Mouse (Mus musculus) kidney, embryonic 15.5 days (tissue): ENCODE results near the gene 1110004F10Rik. TPM values are rescaled to one million over a fixed set of nuclear protein-coding genes. Genes with fewer than 3 reads are reported as not detected.
"Not testable (repeated sequence)": the region's sequence is repeated elsewhere in the genome, so short reads cannot be mapped to it uniquely, and the experiment has no call there.

Source experiments
- ATAC-seq: fragments of 200-750 bp; cut with Nextera tagmentation; replicated peaks from 2 replicates; pipeline ENCODE4 v1.8.0; 2017; ENCODE audit warnings: moderate TSS enrichment; ENCODE audit not compliant: low FRiP score
- H3K27ac ChIP-seq: fragments of 300-500 bp; sonication (generic); 2 replicates; pipeline ENCODE4 v1.5.1; 2015; ENCODE audit warnings: mild to moderate bottlenecking, inconsistent platforms
- H3K27me3 ChIP-seq: fragments of 300-500 bp; sonication (generic); 2 replicates; pipeline ENCODE4 v1.6.1; 2015; ENCODE audit warnings: inconsistent platforms
- H3K36me3 ChIP-seq: fragments of 300-500 bp; sonication (generic); 2 replicates; pipeline ENCODE4 v1.6.1; 2015; ENCODE audit warnings: inconsistent platforms
- H3K4me1 ChIP-seq: fragments of 300-500 bp; sonication (generic); 2 replicates; pipeline ENCODE4 v1.6.1; 2015; ENCODE audit warnings: inconsistent platforms
- H3K4me2 ChIP-seq: fragments of 300-500 bp; sonication (generic); 2 replicates; pipeline ENCODE4 v1.6.1; 2015; ENCODE audit warnings: moderate library complexity, mild to moderate bottlenecking, inconsistent platforms
- H3K4me3 ChIP-seq: fragments of 300-500 bp; sonication (generic); replicated peaks from 2 replicates; pipeline ENCODE4 v1.5.1; 2015; ENCODE audit warnings: mild to moderate bottlenecking, inconsistent platforms
- H3K9ac ChIP-seq: fragments of 300-500 bp; sonication (generic); 2 replicates; pipeline ENCODE4 v1.6.1; 2015; ENCODE audit warnings: mild to moderate bottlenecking, inconsistent platforms
- H3K9me3 ChIP-seq: fragments of 300-500 bp; sonication (generic); replicated peaks from 2 replicates; pipeline ENCODE4 v1.6.1; 2016; ENCODE audit warnings: inconsistent platforms
- WGBS: fragments of 180-500 bp; shearing (Covaris S2); methylation state at CpG from one replicate; pipeline ENCODE4 v1.1.7; 2015; ENCODE audit warnings: mixed read lengths; 5-methylcytosine and 5-hydroxymethylcytosine counted together
- polyA plus RNA-seq: library from polyadenylated mRNA; unstranded; fragments of >200 nt; fragmentation: Nextera tagmentation; extraction: Ambion mirVana; gene quantifications from 2 replicates; pipeline ENCODE4 v1.2.1, GENCODE M21; 2015

The 1110004F10Rik gene
- polyA plus RNA-seq, 1 experiment from 2014 or later: 263 TPM

DNA sequence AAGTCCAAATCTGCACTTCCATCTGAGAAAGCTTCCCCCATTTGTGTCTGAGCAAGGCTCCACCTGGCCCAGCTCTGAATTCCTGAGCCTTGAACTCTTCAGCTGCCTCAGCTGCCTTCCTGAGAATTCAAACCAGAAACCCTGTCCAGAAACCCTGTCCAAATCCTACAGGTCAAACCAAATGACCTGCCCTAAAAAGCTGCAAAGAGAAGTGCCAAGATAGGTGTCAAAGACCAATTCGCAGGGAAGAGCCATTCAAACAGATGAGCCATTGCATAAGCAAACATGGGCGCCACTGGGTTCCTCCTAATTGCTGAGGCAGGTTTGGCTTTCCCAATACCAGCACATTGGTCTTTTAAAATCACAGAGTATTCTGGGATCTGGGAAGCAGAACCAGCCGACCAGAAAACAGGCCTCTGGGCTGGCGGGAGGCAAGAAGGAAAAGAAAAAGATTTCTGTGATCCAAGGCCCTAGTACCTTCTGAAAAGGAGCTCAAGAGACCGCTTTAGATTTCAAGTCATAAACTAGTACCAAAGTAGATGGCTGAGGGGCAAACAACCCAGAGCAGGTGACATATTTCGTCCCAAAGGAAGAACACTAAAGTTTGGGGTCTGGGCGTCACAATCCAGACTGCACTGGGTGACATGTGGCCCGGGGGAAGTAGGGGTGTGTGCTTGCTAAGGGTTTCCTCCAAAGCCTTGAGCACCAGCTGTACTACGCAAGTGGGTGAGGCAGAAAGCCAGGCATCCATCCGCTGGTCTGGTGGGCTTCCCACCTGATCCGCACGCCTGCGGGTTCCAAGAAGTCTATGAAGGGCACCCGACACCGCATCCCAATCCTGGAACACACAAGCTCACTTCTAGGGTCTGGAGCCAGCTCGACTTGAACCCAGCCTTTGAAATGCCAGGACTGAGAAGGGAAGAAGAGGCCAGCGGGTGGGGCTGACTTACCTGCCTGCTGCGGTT is 2.3 kb upstream of the 1110004F10Rik start:
- Histone ChIP-seq H3K9me3 (no peaks in the 10 kb centered on the region), H3K27ac (no peak overlapping the region), H3K4me2 (no peak overlapping the region), H3K4me1 (peaks cover 57% of the 10 kb centered on the region), H3K9ac (no peak overlapping the region), H3K36me3 (no peaks in the 10 kb centered on the region), H3K27me3 (peaks cover 82% of the 10 kb centered on the region), H3K4me3 (0 out of 2 replicates have a peak overlapping the region, but pooled peaks have one; percentile 13)
- 24% methylated on average over 18 of the region's 18 CpGs for WGBS
- ATAC-seq: no peak

DNA sequence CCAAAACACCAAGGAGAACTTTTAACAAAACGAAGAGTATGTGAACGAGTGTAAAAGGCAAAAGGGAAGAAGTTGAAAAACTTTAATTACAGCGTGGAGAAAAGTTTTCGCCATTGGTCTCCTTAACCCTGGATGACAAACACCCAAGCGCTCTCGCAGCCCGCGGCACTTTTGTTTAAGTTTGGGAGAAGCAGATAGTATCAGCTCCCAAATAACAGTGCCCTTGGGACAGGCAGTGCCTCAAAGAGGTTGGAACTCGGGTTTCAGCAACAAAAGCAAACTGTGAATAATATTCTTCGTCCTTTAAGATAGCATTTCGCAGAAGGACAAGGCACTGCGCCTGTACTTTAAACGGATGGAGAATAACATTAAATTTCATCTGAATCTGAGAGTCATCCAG is 1.2 kb upstream of the 1110004F10Rik start:
- Histone ChIP-seq H3K4me3 (peak overlapping the region; percentile 51), H3K4me2 (peak overlapping the region; percentile 97), H3K4me1 (peaks cover 49% of the 10 kb centered on the region), H3K36me3 (no peaks in the 10 kb centered on the region), H3K9ac (no peak overlapping the region), H3K9me3 (no peaks in the 10 kb centered on the region), H3K27ac (no peak overlapping the region), H3K27me3 (peaks cover 89% of the 10 kb centered on the region)
- no peak for ATAC-seq
- WGBS: 1% methylated on average over 13 of the region's 13 CpGs

DNA sequence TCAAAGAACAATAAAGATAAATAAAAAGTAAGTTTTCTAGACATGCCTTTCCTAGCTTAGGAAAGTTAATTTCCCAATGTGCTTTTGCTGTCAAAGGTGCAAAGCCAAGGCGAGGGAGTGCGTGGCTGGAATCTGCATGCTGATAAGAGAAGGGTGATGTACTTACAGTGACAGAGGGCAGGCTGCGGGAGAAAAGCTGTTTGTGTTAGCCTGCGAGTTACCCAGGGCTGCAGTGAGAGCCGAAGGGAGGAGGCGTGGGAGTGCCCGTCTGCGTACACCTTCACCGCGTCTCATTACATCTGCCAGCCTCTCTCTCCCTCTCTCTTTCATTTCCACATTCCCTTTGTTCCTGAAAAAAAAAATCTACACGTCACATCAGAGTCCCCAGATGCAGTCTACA is 686 bp upstream of the 1110004F10Rik start, which contains the start of gene Sox6:
Gene Sox6 (minus strand): TSS at position 286 of the 400 bp plus-strand sequence.
- peak within 1 kb of the TSS; percentile 97 for H3K4me2 ChIP-seq
- no peaks in the 10 kb centered on the region for H3K9me3 ChIP-seq
- no peak within 1 kb of the TSS for H3K27ac ChIP-seq
- peaks cover 87% of the 10 kb centered on the region for H3K27me3 ChIP-seq
- under 1% methylated on average over 11 of the region's 11 CpGs for WGBS
- peak within 1 kb of the TSS; percentile 28; the same call in 1 of the 2 replicates for H3K9ac ChIP-seq
- H3K4me1 ChIP-seq: peaks cover 46% of the 10 kb centered on the region
- no peaks in the 10 kb centered on the region for H3K36me3 ChIP-seq
- H3K4me3 ChIP-seq: peak within 1 kb of the TSS; percentile 51
- no peak for ATAC-seq

DNA sequence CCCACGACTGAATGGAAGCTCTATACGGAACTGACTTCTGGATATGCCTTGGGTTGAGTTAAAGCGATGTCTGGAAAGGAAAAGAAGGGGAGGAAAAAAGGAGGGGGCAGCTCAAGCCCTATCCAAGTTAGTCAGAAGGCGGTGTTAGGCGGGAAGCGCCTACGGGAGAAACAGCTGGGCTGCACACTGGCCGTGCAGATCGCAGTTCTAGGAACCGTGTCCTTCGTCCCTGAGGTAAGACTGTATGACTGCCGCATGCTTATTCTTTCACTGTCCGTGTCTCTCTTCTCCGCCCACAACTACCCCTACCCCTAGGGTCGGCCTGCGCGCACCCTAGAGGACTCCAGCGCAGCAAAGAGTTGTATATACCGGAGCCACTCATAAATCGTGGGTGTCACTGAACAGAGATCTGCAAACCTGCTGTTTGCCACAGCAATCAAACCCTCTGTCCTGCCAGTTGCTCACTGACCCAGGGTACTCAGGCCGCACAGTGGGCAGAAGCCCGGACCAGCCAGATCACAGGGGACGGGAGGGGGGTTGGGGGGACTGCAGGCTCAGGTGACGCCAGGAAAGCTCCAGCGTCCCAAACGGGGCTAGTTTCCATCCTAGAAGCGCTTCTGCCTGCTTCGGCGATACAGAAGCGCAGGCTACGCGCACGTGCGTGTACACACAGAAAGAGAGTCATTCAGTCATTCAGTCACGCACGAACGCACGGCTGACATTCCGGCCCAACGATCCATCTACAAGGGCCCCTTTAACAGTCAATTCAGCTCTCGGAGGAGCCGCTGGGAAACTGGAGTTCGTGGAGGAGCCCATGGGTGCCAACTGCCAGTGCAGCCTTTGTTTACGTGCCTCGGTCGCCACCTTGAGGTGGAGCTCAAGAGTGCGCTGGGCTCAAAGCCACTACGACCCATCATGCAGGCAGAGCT is 605 bp downstream of the 1110004F10Rik start:
- H3K9me3 ChIP-seq: no peaks in the 10 kb centered on the region
- peak overlapping the region; percentile 97 for H3K4me2 ChIP-seq
- H3K9ac ChIP-seq: peak overlapping the region; percentile 28
- H3K27ac ChIP-seq: 0 out of 2 replicates have a peak overlapping the region, but pooled peaks have one; percentile 3
- H3K4me1 ChIP-seq: peaks cover 33% of the 10 kb centered on the region
- peak; percentile 84 for ATAC-seq
- under 1% methylated on average over 48 of the region's 48 CpGs for WGBS
- H3K4me3 ChIP-seq: peak overlapping the region; percentile 51
- peaks cover 76% of the 10 kb centered on the region for H3K27me3 ChIP-seq
- no peaks in the 10 kb centered on the region for H3K36me3 ChIP-seq

DNA sequence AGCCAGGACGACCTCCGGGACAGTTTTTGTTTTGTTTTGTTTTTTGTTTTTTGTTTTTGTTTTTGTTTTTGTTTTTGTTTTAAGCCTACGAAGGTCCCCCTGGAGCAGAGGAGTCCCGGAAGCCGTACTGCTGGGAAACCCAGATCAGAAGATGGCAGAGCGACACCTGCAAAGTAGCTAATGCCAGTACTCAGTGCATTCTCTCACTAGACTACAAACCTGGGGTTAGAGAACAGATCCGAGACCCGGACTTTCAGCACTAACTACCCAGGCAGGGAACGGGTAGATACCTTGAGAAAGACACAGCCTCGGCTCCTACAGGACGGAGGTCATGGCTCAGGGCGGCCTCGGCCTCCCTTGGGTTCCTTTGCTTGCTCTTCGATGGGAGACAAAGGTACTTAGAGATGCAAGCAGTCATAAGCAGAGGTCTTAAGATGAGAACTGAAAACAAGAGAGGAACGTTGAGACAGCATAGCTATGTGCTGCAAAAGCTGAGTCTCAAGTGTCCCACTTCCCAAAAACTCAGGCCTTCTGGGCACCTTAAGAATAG is 1.3 kb downstream of the 1110004F10Rik start:
- Histone ChIP-seq H3K4me3 (peak overlapping the region; percentile 51), H3K4me1 (peaks cover 33% of the 10 kb centered on the region), H3K36me3 (no peaks in the 10 kb centered on the region), H3K27me3 (peaks cover 71% of the 10 kb centered on the region), H3K4me2 (peak overlapping the region; percentile 97), H3K9ac (peak overlapping the region; percentile 14; the same call in 1 of the 2 replicates), H3K27ac (no peak overlapping the region), H3K9me3 (no peaks in the 10 kb centered on the region)
- no peak for ATAC-seq
- WGBS: 24% methylated on average over 15 of the region's 15 CpGs

DNA sequence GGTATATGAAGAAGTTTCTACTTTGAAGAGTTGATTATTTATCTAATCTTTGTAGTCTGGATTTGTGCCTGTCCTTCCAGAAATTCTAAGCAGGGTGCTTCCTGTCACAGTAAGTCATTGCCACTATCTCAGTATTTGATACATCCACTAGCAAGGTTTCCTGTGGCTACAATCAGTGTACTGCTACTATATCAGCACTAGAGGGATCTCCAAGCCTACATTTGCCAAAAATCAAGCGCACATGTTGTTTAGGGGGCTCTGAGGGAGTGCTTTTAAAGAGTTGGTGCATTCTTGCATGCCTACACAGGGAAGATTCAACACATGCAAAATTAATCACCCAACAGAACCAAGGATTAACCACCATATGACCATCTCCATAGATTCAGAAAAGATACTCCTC is 21.5 kb downstream of the 1110004F10Rik start:
- WGBS: 54% methylated on average over 1 of the region's 1 CpGs
- no peak for ATAC-seq
- Histone ChIP-seq H3K27ac (no peak overlapping the region), H3K9me3 (no peaks in the 10 kb centered on the region), H3K4me3 (no peak overlapping the region), H3K27me3 (no peaks in the 10 kb centered on the region), H3K4me1 (no peaks in the 10 kb centered on the region), H3K4me2 (no peak overlapping the region), H3K36me3 (no peaks in the 10 kb centered on the region), H3K9ac (no peak overlapping the region)

DNA sequence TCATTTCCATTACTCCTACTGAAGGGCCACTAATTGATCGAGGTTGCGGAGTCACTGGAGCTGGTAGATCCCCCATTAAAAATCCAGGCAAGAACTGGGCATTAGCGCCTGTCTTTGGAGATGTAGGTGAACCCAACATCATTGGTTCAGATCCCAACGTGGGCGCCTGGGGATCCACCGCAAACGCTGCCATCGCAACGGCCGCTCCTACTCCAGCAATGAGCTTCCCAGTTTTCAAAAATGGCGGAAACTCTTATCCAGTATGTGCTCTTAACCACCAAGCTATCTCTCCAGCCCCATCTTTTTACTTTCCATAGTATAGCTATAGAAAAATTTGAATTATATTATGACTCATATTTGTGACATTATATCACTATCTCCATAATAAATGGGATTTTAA is 45.2 kb downstream of the 1110004F10Rik start, which contains the start of gene Gm4353:
Gene Gm4353 (minus strand): TSS at position 270 of the 400 bp plus-strand sequence.
- 97% methylated on average over 11 of the region's 11 CpGs for WGBS
- H3K4me3 ChIP-seq, H3K4me2 ChIP-seq, H3K27ac ChIP-seq, H3K4me1 ChIP-seq, H3K36me3 ChIP-seq, H3K9me3 ChIP-seq, H3K9ac ChIP-seq, H3K27me3 ChIP-seq, ATAC-seq: not testable (repeated sequence)

DNA sequence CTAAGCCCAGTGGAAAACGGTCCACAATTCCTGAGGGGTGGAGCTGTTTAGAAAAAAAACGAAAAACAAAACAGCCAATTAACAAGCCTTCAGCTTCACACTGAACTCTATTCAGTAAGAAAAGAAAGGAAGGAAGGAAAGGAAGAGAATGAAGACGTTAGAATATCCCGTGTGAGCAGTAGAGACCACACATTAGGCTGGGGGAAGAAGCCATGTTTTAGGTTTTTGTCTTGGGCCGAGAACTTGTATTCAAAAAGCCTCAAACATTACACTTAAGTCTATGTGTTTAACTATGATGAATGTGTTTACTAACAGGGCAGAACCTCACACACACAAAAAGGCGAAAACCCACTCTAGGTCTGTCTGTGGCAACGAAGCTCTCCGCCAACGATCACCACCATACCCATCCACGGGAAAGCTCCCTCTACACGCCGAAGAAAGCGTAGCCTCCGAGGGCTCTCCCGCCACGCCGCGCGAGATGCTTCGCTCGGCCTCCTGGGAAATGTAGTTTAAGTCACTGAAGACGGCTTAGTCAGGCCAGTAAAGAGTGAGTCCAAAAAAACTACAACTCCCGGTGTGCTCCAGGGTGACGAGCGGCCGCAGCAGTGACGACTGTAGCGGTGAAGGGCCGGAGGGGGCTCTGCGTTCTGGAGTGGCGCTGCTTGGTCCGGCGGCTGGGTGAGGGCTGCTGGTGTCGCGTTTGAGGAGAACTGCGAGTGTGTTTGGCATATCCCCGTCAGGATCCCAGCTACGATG is 53.7 kb downstream of the 1110004F10Rik start:
- Histone ChIP-seq H3K27ac (peak overlapping the region; percentile 93), H3K9ac (peak overlapping the region; percentile 78), H3K27me3 (no peaks in the 10 kb centered on the region), H3K4me3 (peak overlapping the region; percentile 76), H3K4me2 (peak overlapping the region; percentile 71), H3K9me3 (no peaks in the 10 kb centered on the region), H3K36me3 (no peaks in the 10 kb centered on the region), H3K4me1 (peaks cover 16% of the 10 kb centered on the region)
- WGBS: under 1% methylated on average over 38 of the region's 38 CpGs
- peak; percentile 100 for ATAC-seq

DNA sequence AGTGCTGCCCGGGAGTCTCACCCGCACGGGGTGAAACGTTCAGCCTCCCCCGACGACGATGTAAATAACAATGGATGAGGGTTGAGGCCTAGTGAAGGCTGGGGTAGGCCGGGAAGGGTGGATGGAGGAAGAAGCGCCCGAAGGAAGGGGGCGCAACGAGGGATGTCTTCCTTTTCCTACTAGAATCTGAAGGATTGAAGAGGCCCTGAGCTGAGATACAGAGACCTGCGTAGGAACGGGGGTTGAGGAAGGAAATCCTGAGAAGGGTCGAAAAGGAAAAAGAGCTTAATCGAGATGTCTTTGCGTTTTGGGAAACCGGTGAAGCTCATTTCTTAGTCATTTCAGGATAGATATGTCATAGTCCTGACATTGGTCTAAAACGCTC is 54.3 kb downstream of the 1110004F10Rik start:
- Histone ChIP-seq H3K9ac (peak overlapping the region; percentile 78), H3K36me3 (no peaks in the 10 kb centered on the region), H3K4me2 (peak overlapping the region; percentile 71), H3K9me3 (no peaks in the 10 kb centered on the region), H3K4me3 (peak overlapping the region; percentile 76), H3K4me1 (peaks cover 16% of the 10 kb centered on the region), H3K27me3 (no peaks in the 10 kb centered on the region), H3K27ac (peak overlapping the region; percentile 93)
- peak; percentile 86 for ATAC-seq
- under 1% methylated on average over 19 of the region's 19 CpGs for WGBS

DNA sequence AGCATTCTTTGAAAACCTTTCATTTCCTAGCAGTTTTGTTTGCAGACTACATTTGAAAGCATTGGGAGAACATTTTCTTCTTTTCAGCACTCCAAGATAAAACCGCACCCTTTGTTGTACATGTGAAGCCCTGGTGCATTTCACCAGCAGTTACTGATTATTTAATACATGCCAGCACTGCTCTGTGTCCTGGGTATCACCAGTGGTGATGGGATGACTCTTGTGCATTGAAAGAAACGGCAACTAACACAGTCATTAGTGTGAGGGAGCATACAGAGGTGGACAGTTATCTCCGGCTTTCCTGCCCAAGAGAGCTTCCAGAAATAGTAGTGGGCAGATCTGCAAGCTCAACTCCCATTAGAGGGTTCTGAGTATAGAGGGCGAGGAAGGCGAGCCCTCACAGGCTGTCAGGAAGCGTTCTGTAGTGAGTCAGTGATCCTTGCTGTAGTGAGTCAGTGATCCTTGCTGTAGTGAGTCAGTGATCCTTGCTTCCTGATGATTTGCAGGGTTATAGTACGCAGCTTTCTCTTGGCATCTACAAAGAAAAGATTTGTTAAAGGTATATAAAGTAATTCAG is 60.8 kb downstream of the 1110004F10Rik start:
- peaks cover 40% of the 10 kb centered on the region for H3K36me3 ChIP-seq
- 52% methylated on average over 7 of the region's 7 CpGs for WGBS
- no peaks in the 10 kb centered on the region for H3K9me3 ChIP-seq
- ATAC-seq: peak; percentile 81
- H3K27me3 ChIP-seq: no peaks in the 10 kb centered on the region
- H3K4me1 ChIP-seq: peaks cover 20% of the 10 kb centered on the region
- H3K4me2 ChIP-seq: no peak overlapping the region
- H3K27ac ChIP-seq: peak overlapping the region; percentile 37; the same call in 1 of the 2 replicates
- no peak overlapping the region for H3K9ac ChIP-seq
- H3K4me3 ChIP-seq: no peak overlapping the region
